ENCODE assay signal across 20 mouse cellular contexts in the genomic region with DNA sequence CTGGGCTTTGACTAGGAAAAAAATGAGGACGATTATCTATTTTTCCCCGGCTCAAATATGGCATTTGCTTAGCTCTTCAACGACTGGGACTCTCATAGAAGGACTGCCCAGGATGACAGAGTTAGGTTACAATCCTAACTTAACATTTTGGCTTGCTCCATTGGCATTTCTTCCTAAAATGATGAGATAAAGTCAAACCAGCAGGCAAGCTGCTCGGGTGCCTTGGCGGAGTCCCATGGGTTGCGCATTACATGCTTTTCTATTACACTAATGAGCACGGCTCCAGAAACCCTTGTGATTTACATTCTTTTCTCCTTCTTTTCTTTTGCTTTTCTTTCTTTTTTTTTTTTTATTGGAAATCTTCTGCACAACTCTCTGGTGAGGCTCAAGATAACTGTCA.
DNase-seq lines count a peak whose midpoint lies in the region; ATAC-seq and TF ChIP-seq lines count a peak whose summit lies in the region.
"Had no signal": no experiment of that assay in that cellular context is flagged by ENCODE, and none has a peak within 500 bp of the region (broad histone marks: within the 10 kb centered on the region; RNA-seq: fewer than 3 reads in every experiment).

No protein-coding gene starts in this region.

- TF ChIP-seq CTCF in heart, adult 2 months (IDR thresholded peaks at IDR 0.05), result no peak

- peak overlapping the region; percentile 22; the same call in 1 of the 2 replicates for H3K27ac ChIP-seq in heart, adult 2 months
- no peak overlapping the region for H3K27ac ChIP-seq in heart, embryonic 10.5 days
- H3K27ac ChIP-seq in embryonic facial prominence, embryonic 14.5 days (replicated peaks; ENCODE audit: low read depth, low read length), result no peak overlapping the region
- H3K27ac ChIP-seq: hindbrain, embryonic 13.5 days; intestine, embryonic 15.5 days; stomach, embryonic 15.5 days had no signal

- intact Hi-C loops in heart, adult 2 months (cut with DNase I), result no loop called here
- intact Hi-C loops in heart, postnatal 10 days (cut with DNase I), result no loop called here
- intact Hi-C loops in left cerebral cortex, postnatal 25 days (cut with DNase I), result no loop called here

- peaks cover 24% of the 10 kb centered on the region for H3K36me3 ChIP-seq in heart, adult 2 months (ENCODE audit: control insufficient read depth, insufficient read depth, low read length)
- 0 out of 2 replicates have a peak, but pooled peaks cover 6% of the 10 kb centered on the region for H3K36me3 ChIP-seq in heart, embryonic 10.5 days
- no peaks in the 10 kb centered on the region for H3K36me3 ChIP-seq in embryonic facial prominence, embryonic 14.5 days (ENCODE audit: control insufficient read depth, insufficient read depth, low read length)
- H3K36me3 ChIP-seq: hindbrain, embryonic 13.5 days; intestine, embryonic 15.5 days; stomach, embryonic 15.5 days had no signal

- 43% methylated on average over 7 of the region's 7 CpGs for WGBS in heart, adult 2 months
- WGBS in heart, embryonic 10.5 days, result 88% methylated on average over 7 of the region's 7 CpGs
- WGBS in embryonic facial prominence, embryonic 14.5 days, result 58% methylated on average over 7 of the region's 7 CpGs

- peaks cover 31% of the 10 kb centered on the region for H3K4me1 ChIP-seq in heart, adult 2 months (ENCODE audit: control insufficient read depth, insufficient read depth, low read length)
- H3K4me1 ChIP-seq in heart, embryonic 10.5 days, result peaks cover 35% of the 10 kb centered on the region
- H3K4me1 ChIP-seq in embryonic facial prominence, embryonic 14.5 days (ENCODE audit: control insufficient read depth, insufficient read depth, low read length), result peaks cover 20% of the 10 kb centered on the region
- H3K4me1 ChIP-seq: intestine, embryonic 15.5 days; stomach, embryonic 15.5 days had no signal

- no peak for ATAC-seq in embryonic facial prominence, embryonic 14.5 days (ENCODE audit: low read depth)
- ATAC-seq: forebrain, postnatal 0 days; intestine, embryonic 15.5 days; liver, postnatal 0 days; midbrain, embryonic 16.5 days had no signal

- H3K9ac ChIP-seq in heart, adult 2 months (ENCODE audit: low read depth, low read length), result no peak overlapping the region
- H3K9ac ChIP-seq in embryonic facial prominence, embryonic 14.5 days (ENCODE audit: low read depth, low read length), result no peak overlapping the region
- H3K9ac ChIP-seq: forebrain, postnatal 0 days; hindbrain, embryonic 13.5 days; intestine, embryonic 15.5 days; liver, postnatal 0 days; stomach, embryonic 15.5 days had no signal

- no peak for TF ChIP-seq POLR2A in heart, adult 2 months (IDR thresholded peaks at IDR 0.05; ENCODE audit: insufficient read depth, low read depth, low read length)

- peak in 1 of 2 experiments; percentile 70 for DNase-seq in heart, adult 2 months
- DNase-seq in heart, embryonic 10.5 days (ENCODE audit: low spot score), result no peak
- DNase-seq in NIH3T3 (ENCODE audit: low read depth), result peak; percentile 37
- peak; percentile 59 for DNase-seq in embryonic facial prominence, embryonic 14.5 days (ENCODE audit: low spot score)
- DNase-seq in heart, postnatal 10 days, result peak; percentile 70 to 79
- DNase-seq in spleen, adult 18-20 months, result no peak
- no peak for DNase-seq in left cerebral cortex, postnatal 25 days (ENCODE audit: low spot score in 2 of 2)
- DNase-seq: cerebellum, postnatal 10 days; embryo, embryonic 11 days; forebrain, postnatal 0 days; layer of hippocampus, postnatal 36 days; liver; liver, postnatal 0 days; thymus, adult 2 months had no signal

- peaks cover 14% of the 10 kb centered on the region for H3K79me2 ChIP-seq in heart, adult 2 months (replicated peaks; ENCODE audit: control insufficient read depth, insufficient read depth, low read length)

- H3K9me3 ChIP-seq in heart, embryonic 10.5 days, result no peaks in the 10 kb centered on the region
- H3K9me3 ChIP-seq in embryonic facial prominence, embryonic 14.5 days (ENCODE audit: control insufficient read depth, low read length), result no peaks in the 10 kb centered on the region
- H3K9me3 ChIP-seq: hindbrain, embryonic 13.5 days; intestine, embryonic 15.5 days; megakaryocyte, embryonic 14.5 days; stomach, embryonic 15.5 days had no signal

- TF ChIP-seq EP300 in heart, adult 2 months (IDR thresholded peaks at IDR 0.05; ENCODE audit: insufficient read depth, low read depth, low read length), result no peak

- H3K4me2 ChIP-seq in embryonic facial prominence, embryonic 14.5 days (ENCODE audit: low read depth, low read length), result no peak overlapping the region
- H3K4me2 ChIP-seq: hindbrain, embryonic 13.5 days; intestine, embryonic 15.5 days; stomach, embryonic 15.5 days had no signal

- H3K27me3 ChIP-seq in heart, adult 2 months (ENCODE audit: control insufficient read depth, insufficient read depth, low read length), result no peaks in the 10 kb centered on the region
- no peaks in the 10 kb centered on the region for H3K27me3 ChIP-seq in heart, embryonic 10.5 days (ENCODE audit: insufficient read depth, poor library complexity, severe bottlenecking)
- H3K27me3 ChIP-seq in embryonic facial prominence, embryonic 14.5 days (replicated peaks; ENCODE audit: control insufficient read depth, insufficient read depth, low read length), result no peaks in the 10 kb centered on the region
- H3K27me3 ChIP-seq: hindbrain, embryonic 13.5 days; intestine, embryonic 15.5 days; megakaryocyte, embryonic 14.5 days; stomach, embryonic 15.5 days had no signal

- H3K4me3 ChIP-seq in heart, adult 2 months, result no peak overlapping the region
- no peak overlapping the region for H3K4me3 ChIP-seq in heart, embryonic 10.5 days
- H3K4me3 ChIP-seq in embryonic facial prominence, embryonic 14.5 days (ENCODE audit: low read depth, low read length), result no peak overlapping the region
- H3K4me3 ChIP-seq: erythroblast, embryonic 14.5 days; hindbrain, embryonic 13.5 days; intestine, embryonic 15.5 days; megakaryocyte, embryonic 14.5 days; stomach, embryonic 15.5 days had no signal

Comparison
In these comparisons a context has a peak if more than half of its experiments do, and no peak if none do; other contexts are left out.
1. DNase-seq: peak in NIH3T3 (single experiment), embryonic facial prominence, embryonic 14.5 days (single experiment) and heart, postnatal 10 days (2 of 2); none in heart, embryonic 10.5 days (single experiment), spleen, adult 18-20 months (0 of 2) and left cerebral cortex, postnatal 25 days (0 of 2).